Comparison of ENCODE assay signal across 8 mouse cellular contexts in the genomic region with DNA sequence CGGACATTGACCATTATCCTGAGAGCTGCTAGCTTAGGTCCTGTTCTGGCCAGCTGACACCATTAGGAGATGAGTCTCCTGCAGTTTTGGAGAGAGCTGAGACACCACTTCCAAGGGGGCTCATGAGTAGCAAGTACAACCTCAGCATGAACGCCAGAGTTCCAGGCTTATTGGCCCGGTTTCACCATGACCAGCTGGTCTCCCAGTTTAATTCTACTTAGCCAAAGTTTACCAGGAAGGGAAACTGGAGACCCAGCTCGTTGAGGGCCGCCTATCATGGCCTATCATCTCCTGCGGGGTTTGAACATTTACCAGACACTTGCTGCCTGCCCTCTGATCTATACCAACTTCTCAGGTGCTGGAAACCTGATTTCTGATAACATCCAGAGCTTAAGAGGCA. TPM values are rescaled to one million over a fixed set of nuclear protein-coding genes. Genes with fewer than 3 reads are reported as not detected.
DNase-seq lines count a peak whose midpoint lies in the region; ATAC-seq and TF ChIP-seq lines count a peak whose summit lies in the region.
"Had no signal": no experiment of that assay in that cellular context is flagged by ENCODE, and none has a peak within 500 bp of the region (broad histone marks: within the 10 kb centered on the region; RNA-seq: fewer than 3 reads in every experiment).

No protein-coding gene starts in this region.

- no peaks in the 10 kb centered on the region for H3K9me3 ChIP-seq in lung, embryonic 15.5 days
- no peaks in the 10 kb centered on the region for H3K9me3 ChIP-seq in hindbrain, embryonic 11.5 days (ENCODE audit: control insufficient read depth, low read length)

- DNase-seq in lung, adult 2 months, result no peak
- DNase-seq in hindbrain, embryonic 11.5 days (ENCODE audit: low spot score), result no peak
- DNase-seq in layer of hippocampus, postnatal 36 days, result no peak
- DNase-seq in left cerebral cortex, postnatal 10 days (ENCODE audit: extremely low spot score in 1 of 2, low spot score in 2 of 2), result no peak
- DNase-seq: spleen, adult 18-20 months had no signal

- H3ac ChIP-seq in myocyte (ENCODE audit: control insufficient read depth, insufficient read length), result no peak overlapping the region

- TF ChIP-seq POLR2A in lung, adult 2 months (IDR thresholded peaks at IDR 0.05; ENCODE audit: borderline replicate concordance, extremely low read depth, low read depth, low read length), result no peak
- TF ChIP-seq POLR2A in embryonic fibroblast, embryonic 13.5 days (IDR thresholded peaks at IDR 0.05; ENCODE audit: low read depth, low read length), result no peak
- TF ChIP-seq POLR2A in myocyte (IDR thresholded peaks at IDR 0.05; ENCODE audit: insufficient read length, low read depth), result no peak

- H3K9ac ChIP-seq in lung, embryonic 15.5 days, result no peak overlapping the region
- no peak overlapping the region for H3K9ac ChIP-seq in hindbrain, embryonic 11.5 days (ENCODE audit: low read depth, low read length)

- intact Hi-C loops in left cerebral cortex, postnatal 10 days (cut with DNase I), result no loop called here

- peaks cover 98% of the 10 kb centered on the region for H3K4me1 ChIP-seq in lung, embryonic 15.5 days
- peaks cover 63% of the 10 kb centered on the region for H3K4me1 ChIP-seq in lung, adult 2 months (ENCODE audit: control insufficient read depth, insufficient read depth, low read length)
- H3K4me1 ChIP-seq in embryonic fibroblast, embryonic 13.5 days (ENCODE audit: control insufficient read depth, insufficient read depth, low read length), result peaks cover 52% of the 10 kb centered on the region
- H3K4me1 ChIP-seq in hindbrain, embryonic 11.5 days (replicated peaks; ENCODE audit: control insufficient read depth, insufficient read depth, low read length), result peaks cover 38% of the 10 kb centered on the region

- H3K4me3 ChIP-seq in lung, embryonic 15.5 days, result no peak overlapping the region
- no peak overlapping the region for H3K4me3 ChIP-seq in lung, adult 2 months (replicated peaks; ENCODE audit: extremely low read depth, low read depth, low read length)
- H3K4me3 ChIP-seq in embryonic fibroblast, embryonic 13.5 days (ENCODE audit: insufficient read depth, low read length), result no peak overlapping the region
- H3K4me3 ChIP-seq in hindbrain, embryonic 11.5 days (ENCODE audit: low read depth, low read length), result no peak overlapping the region
- no peak overlapping the region for H3K4me3 ChIP-seq in myocyte

- H3K27me3 ChIP-seq in lung, embryonic 15.5 days, result no peaks in the 10 kb centered on the region
- no peaks in the 10 kb centered on the region for H3K27me3 ChIP-seq in hindbrain, embryonic 11.5 days (ENCODE audit: control insufficient read depth, insufficient read depth, low read length)
- no peaks in the 10 kb centered on the region for H3K27me3 ChIP-seq in myocyte (ENCODE audit: control insufficient read depth, insufficient read depth, insufficient read length)

- peak overlapping the region; percentile 89 for H3K27ac ChIP-seq in lung, embryonic 15.5 days
- peak overlapping the region; percentile 60 for H3K27ac ChIP-seq in embryonic fibroblast, embryonic 13.5 days (ENCODE audit: insufficient read depth, low read length)
- 0 out of 2 replicates have a peak overlapping the region, but pooled peaks have one; percentile 20 for H3K27ac ChIP-seq in hindbrain, embryonic 11.5 days (ENCODE audit: low read depth, low read length)

- peak overlapping the region; percentile 7; the same call in 1 of the 2 replicates for H3K4me2 ChIP-seq in lung, embryonic 15.5 days
- no peak overlapping the region; the same call in 1 of the 2 replicates for H3K4me2 ChIP-seq in hindbrain, embryonic 11.5 days (replicated peaks; ENCODE audit: low read depth, low read length)
- peak overlapping the region; percentile 38 for H3K4me2 ChIP-seq in myocyte (ENCODE audit: low read depth)

- H3K79me2 ChIP-seq in myocyte (ENCODE audit: control insufficient read depth, insufficient read depth), result peaks cover 91% of the 10 kb centered on the region

- peaks cover 13% of the 10 kb centered on the region; the same call in 1 of the 2 replicates for H3K36me3 ChIP-seq in lung, embryonic 15.5 days
- 0 out of 2 replicates have a peak, but pooled peaks cover 5% of the 10 kb centered on the region for H3K36me3 ChIP-seq in hindbrain, embryonic 11.5 days (ENCODE audit: control insufficient read depth, insufficient read depth, low read length)
- H3K36me3 ChIP-seq in myocyte (ENCODE audit: control insufficient read depth, insufficient read depth), result peaks cover 9% of the 10 kb centered on the region

- TF ChIP-seq CTCF in lung, adult 2 months (IDR thresholded peaks at IDR 0.05; ENCODE audit: insufficient read depth, low read length), result no peak
- no peak for TF ChIP-seq CTCF in embryonic fibroblast, embryonic 13.5 days (IDR thresholded peaks at IDR 0.05; ENCODE audit: borderline replicate concordance, insufficient read depth, low read length)

- 16% methylated on average over 6 of the region's 6 CpGs for WGBS in lung, embryonic 15.5 days
- WGBS in lung, adult 2 months, result 31% methylated on average over 6 of the region's 6 CpGs
- 53% methylated on average over 6 of the region's 6 CpGs for WGBS in hindbrain, embryonic 11.5 days

- no peak for ATAC-seq in lung, embryonic 15.5 days (ENCODE audit: borderline replicate concordance, extremely low read depth, low FRiP score, low TSS enrichment)
- no peak for ATAC-seq in hindbrain, embryonic 11.5 days (ENCODE audit: low FRiP score)

TF ChIP-seq in myocyte, 11 proteins besides CTCF, POLR2A, EP300 and RAD21:
- TF ChIP-seq USF1 (IDR thresholded peaks at IDR 0.05; ENCODE audit: low read depth) (no peak), REST (IDR thresholded peaks at IDR 0.05; ENCODE audit: insufficient read depth, insufficient read length) (no peak), MYOG (IDR thresholded peaks at IDR 0.05; ENCODE audit: control insufficient read depth in 1 of 3, insufficient read depth in 1 of 3, insufficient read length in 2 of 3, low read depth in 2 of 3) (no peak), SRF (IDR thresholded peaks at IDR 0.05; ENCODE audit: control insufficient read depth, insufficient read length, low read depth) (no peak), E2F4 (IDR thresholded peaks at IDR 0.05; ENCODE audit: insufficient read depth) (no peak)

RNA-seq across cellular contexts. Expression of a gene that starts 8.8 kb away (rescaled TPM):
- polyA plus RNA-seq in lung, embryonic 15.5 days (2015; fragmentation: Nextera tagmentation; extraction: Ambion mirVana), result 153 and 160 TPM in 2 replicates
- polyA plus RNA-seq in lung, adult 2 months (2012; rRNA removed), result 120 and 137 TPM in 2 replicates
- polyA plus RNA-seq in embryonic fibroblast, embryonic 13.5 days (2011; ENCODE audit: insufficient read length, low read depth, missing spikeins), result 243 and 284 TPM in 2 replicates
- 45.8 and 61.1 TPM in 2 replicates for polyA plus RNA-seq in hindbrain, embryonic 11.5 days (2014; fragmentation: Nextera tagmentation; extraction: Ambion mirVana)
- polyA plus RNA-seq in myocyte (2012; fragmentation: generic; extraction: Trizol), result 82.6 TPM
- total RNA-seq in layer of hippocampus, postnatal 36 days (2021), result 10 to 100 TPM; 98.0 to 98.2 TPM
- total RNA-seq in left cerebral cortex, postnatal 10 days (2021), result 100 to 1,000 TPM; 190 to 203 TPM

RNA-seq across cellular contexts. Expression of a gene that starts 25.4 kb away (rescaled TPM):
- 457 and 490 TPM in 2 replicates for polyA plus RNA-seq in lung, embryonic 15.5 days (2015; fragmentation: Nextera tagmentation; extraction: Ambion mirVana)
- polyA plus RNA-seq in lung, adult 2 months (2012; rRNA removed), result 81.7 and 95.5 TPM in 2 replicates
- 548 and 603 TPM in 2 replicates for polyA plus RNA-seq in embryonic fibroblast, embryonic 13.5 days (2011; ENCODE audit: insufficient read length, low read depth, missing spikeins)
- 437 and 458 TPM in 2 replicates for polyA plus RNA-seq in hindbrain, embryonic 11.5 days (2014; fragmentation: Nextera tagmentation; extraction: Ambion mirVana)
- 1,321 TPM for polyA plus RNA-seq in myocyte (2012; fragmentation: generic; extraction: Trizol)
- 100 to 1,000 TPM; 355 TPM for total RNA-seq in layer of hippocampus, postnatal 36 days (2021)
- total RNA-seq in left cerebral cortex, postnatal 10 days (2021), result 100 to 1,000 TPM; 423 to 456 TPM

RNA-seq across cellular contexts. Expression of a gene that starts 31.9 kb away (rescaled TPM):
- 0.85 TPM in 1 of 2 replicates, not detected in the other for polyA plus RNA-seq in lung, embryonic 15.5 days (2015; fragmentation: Nextera tagmentation; extraction: Ambion mirVana)
- 0.22 TPM in 1 of 2 replicates, not detected in the other for polyA plus RNA-seq in lung, adult 2 months (2012; rRNA removed)
- polyA plus RNA-seq in embryonic fibroblast, embryonic 13.5 days (2011; ENCODE audit: insufficient read length, low read depth, missing spikeins), result not detected in 2 replicates
- polyA plus RNA-seq in hindbrain, embryonic 11.5 days (2014; fragmentation: Nextera tagmentation; extraction: Ambion mirVana), result 0.39 and 0.60 TPM in 2 replicates
- 0.07 TPM for polyA plus RNA-seq in myocyte (2012; fragmentation: generic; extraction: Trizol)
- total RNA-seq in layer of hippocampus, postnatal 36 days (2021), result 1 to 10 TPM in 1 of 2 experiments, under 1 TPM in 1; 0.60 to 1.3 TPM
- total RNA-seq in left cerebral cortex, postnatal 10 days (2021), result under 1 TPM; 0.60 to 0.63 TPM

RNA-seq across cellular contexts. Expression of a gene that starts 33.0 kb away (rescaled TPM):
- 4.2 and 4.4 TPM in 2 replicates for polyA plus RNA-seq in lung, embryonic 15.5 days (2015; fragmentation: Nextera tagmentation; extraction: Ambion mirVana)
- polyA plus RNA-seq in lung, adult 2 months (2012; rRNA removed), result 2.8 and 4.5 TPM in 2 replicates
- 4.8 and 7.2 TPM in 2 replicates for polyA plus RNA-seq in embryonic fibroblast, embryonic 13.5 days (2011; ENCODE audit: insufficient read length, low read depth, missing spikeins)
- 15.1 TPM in 2 replicates for polyA plus RNA-seq in hindbrain, embryonic 11.5 days (2014; fragmentation: Nextera tagmentation; extraction: Ambion mirVana)
- polyA plus RNA-seq in myocyte (2012; fragmentation: generic; extraction: Trizol), result 1.9 TPM
- total RNA-seq in layer of hippocampus, postnatal 36 days (2021), result 10 to 100 TPM; 67.5 to 68.4 TPM
- 10 to 100 TPM; 40.0 to 45.1 TPM for total RNA-seq in left cerebral cortex, postnatal 10 days (2021)

RNA-seq across cellular contexts. Expression of a gene that starts 41.3 kb away (rescaled TPM):
- 15.6 and 18.5 TPM in 2 replicates for polyA plus RNA-seq in lung, embryonic 15.5 days (2015; fragmentation: Nextera tagmentation; extraction: Ambion mirVana)
- 7.0 and 11.6 TPM in 2 replicates for polyA plus RNA-seq in lung, adult 2 months (2012; rRNA removed)
- polyA plus RNA-seq in embryonic fibroblast, embryonic 13.5 days (2011; ENCODE audit: insufficient read length, low read depth, missing spikeins), result 14.0 and 16.4 TPM in 2 replicates
- polyA plus RNA-seq in hindbrain, embryonic 11.5 days (2014; fragmentation: Nextera tagmentation; extraction: Ambion mirVana), result 13.1 and 17.0 TPM in 2 replicates
- 8.9 TPM for polyA plus RNA-seq in myocyte (2012; fragmentation: generic; extraction: Trizol)
- 10 to 100 TPM; 19.5 to 19.8 TPM for total RNA-seq in layer of hippocampus, postnatal 36 days (2021)
- 10 to 100 TPM; 18.8 to 19.4 TPM for total RNA-seq in left cerebral cortex, postnatal 10 days (2021)

Comparison
In these comparisons a context has a peak if more than half of its experiments do, and no peak if none do; other contexts are left out.
1. H3K27ac ChIP-seq: peak in every context shown above with its lines; median percentile 89 in lung, embryonic 15.5 days; 60 in embryonic fibroblast, embryonic 13.5 days; 20 in hindbrain, embryonic 11.5 days.